ENCODE assay signal across 11 mouse cellular contexts in genomic region chr16:95459325-95459691, GRCm38 (mm10).
A peak's percentile ranks its signal among the peaks of the same experiment; 100 is the strongest.
DNase-seq lines count a peak whose midpoint lies in the region; ATAC-seq and TF ChIP-seq lines count a peak whose summit lies in the region.
"Had no signal": no experiment of that assay in that cellular context is flagged by ENCODE, and none has a peak within 500 bp of the region (broad histone marks: within the 10 kb centered on the region; RNA-seq: fewer than 3 reads in every experiment).

No protein-coding gene starts in this region.

- H3K4me3 ChIP-seq in heart, adult 2 months, result peak overlapping the region; percentile 63
- peak overlapping the region; percentile 29 for H3K4me3 ChIP-seq in kidney, embryonic 15.5 days (replicated peaks)
- peak overlapping the region; percentile 44 for H3K4me3 ChIP-seq in lung, postnatal 0 days (ENCODE audit: low read depth, low read length)
- no peak overlapping the region for H3K4me3 ChIP-seq in midbrain, embryonic 15.5 days
- H3K4me3 ChIP-seq: embryonic facial prominence, embryonic 12.5 days had no signal

- 45% methylated on average over 5 of the region's 5 CpGs for WGBS in heart, adult 2 months
- WGBS in kidney, embryonic 15.5 days, result 45% methylated on average over 5 of the region's 5 CpGs
- 48% methylated on average over 5 of the region's 5 CpGs for WGBS in lung, postnatal 0 days
- 85% methylated on average over 5 of the region's 5 CpGs for WGBS in midbrain, embryonic 15.5 days

- DNase-seq in heart, adult 2 months, result peak in 1 of 2 experiments; percentile 60
- DNase-seq in heart, postnatal 10 days, result no peak
- peak; percentile 76 for DNase-seq in heart, adult 8-10 months (ENCODE audit: low spot score)
- DNase-seq in lung, postnatal 0 days (ENCODE audit: low spot score), result peak; percentile 74
- no peak for DNase-seq in right cerebral cortex, postnatal 10 days (ENCODE audit: low spot score in 2 of 2)
- DNase-seq in thymus, postnatal 36 days, result no peak

- no peaks in the 10 kb centered on the region for H3K27me3 ChIP-seq in heart, adult 2 months (ENCODE audit: control insufficient read depth, insufficient read depth, low read length)
- no peaks in the 10 kb centered on the region for H3K27me3 ChIP-seq in kidney, embryonic 15.5 days
- no peaks in the 10 kb centered on the region for H3K27me3 ChIP-seq in lung, postnatal 0 days (replicated peaks; ENCODE audit: insufficient read depth, low read length)
- no peaks in the 10 kb centered on the region for H3K27me3 ChIP-seq in midbrain, embryonic 15.5 days (replicated peaks)
- H3K27me3 ChIP-seq: embryonic facial prominence, embryonic 12.5 days; limb, embryonic 12.5 days had no signal

- H3K4me1 ChIP-seq in heart, adult 2 months (ENCODE audit: control insufficient read depth, insufficient read depth, low read length), result peaks cover 10% of the 10 kb centered on the region
- H3K4me1 ChIP-seq in kidney, embryonic 15.5 days, result 0 out of 2 replicates have a peak, but pooled peaks cover 6% of the 10 kb centered on the region
- H3K4me1 ChIP-seq in lung, postnatal 0 days (ENCODE audit: insufficient read depth, low read depth, low read length), result no peaks in the 10 kb centered on the region
- no peaks in the 10 kb centered on the region for H3K4me1 ChIP-seq in midbrain, embryonic 15.5 days

- TF ChIP-seq POLR2A in heart, adult 2 months (IDR thresholded peaks at IDR 0.05; ENCODE audit: insufficient read depth, low read depth, low read length), result peak; percentile 47

- peak overlapping the region; percentile 5; the same call in 1 of the 2 replicates for H3K9ac ChIP-seq in heart, adult 2 months (ENCODE audit: low read depth, low read length)
- H3K9ac ChIP-seq in kidney, embryonic 15.5 days, result no peak overlapping the region
- H3K9ac ChIP-seq in lung, postnatal 0 days (replicated peaks; ENCODE audit: low read depth), result no peak overlapping the region; the same call in 1 of the 2 replicates
- H3K9ac ChIP-seq in midbrain, embryonic 15.5 days, result no peak overlapping the region
- H3K9ac ChIP-seq: embryonic facial prominence, embryonic 12.5 days; limb, embryonic 12.5 days had no signal

- peak; percentile 54; the same call in 1 of the 2 replicates for ATAC-seq in kidney, embryonic 15.5 days (replicated peaks; ENCODE audit: low FRiP score)
- ATAC-seq in lung, postnatal 0 days, result peak; percentile 75
- no peak for ATAC-seq in midbrain, embryonic 15.5 days (replicated peaks)
- ATAC-seq: inflammation-experienced regulatory T-cells, adult 6 months had no signal

- no peak for TF ChIP-seq CTCF in heart, adult 2 months (IDR thresholded peaks at IDR 0.05)
- TF ChIP-seq CTCF in lung, postnatal 0 days (IDR thresholded peaks at IDR 0.05), result no peak

- TF ChIP-seq EP300 in heart, adult 2 months (IDR thresholded peaks at IDR 0.05; ENCODE audit: insufficient read depth, low read depth, low read length), result peak; percentile 70
- peak; percentile 94 for TF ChIP-seq EP300 in lung, postnatal 0 days (IDR thresholded peaks at IDR 0.05)

- H3K4me2 ChIP-seq in kidney, embryonic 15.5 days, result no peak overlapping the region
- no peak overlapping the region for H3K4me2 ChIP-seq in lung, postnatal 0 days (replicated peaks; ENCODE audit: low read depth, low read length)
- H3K4me2 ChIP-seq in midbrain, embryonic 15.5 days, result no peak overlapping the region
- H3K4me2 ChIP-seq: embryonic facial prominence, embryonic 12.5 days; limb, embryonic 12.5 days had no signal

- H3K36me3 ChIP-seq in heart, adult 2 months (ENCODE audit: control insufficient read depth, insufficient read depth, low read length), result no peaks in the 10 kb centered on the region
- H3K36me3 ChIP-seq in kidney, embryonic 15.5 days, result no peaks in the 10 kb centered on the region
- H3K36me3 ChIP-seq in lung, postnatal 0 days (ENCODE audit: insufficient read depth, low read length), result no peaks in the 10 kb centered on the region
- no peaks in the 10 kb centered on the region for H3K36me3 ChIP-seq in midbrain, embryonic 15.5 days (replicated peaks)
- H3K36me3 ChIP-seq: embryonic facial prominence, embryonic 12.5 days; limb, embryonic 12.5 days had no signal

- H3K79me2 ChIP-seq in heart, adult 2 months (replicated peaks; ENCODE audit: control insufficient read depth, insufficient read depth, low read length), result peaks cover 3% of the 10 kb centered on the region; the same call in 1 of the 2 replicates

- H3K27ac ChIP-seq in heart, adult 2 months, result peak overlapping the region; percentile 98
- H3K27ac ChIP-seq in kidney, embryonic 15.5 days, result peak overlapping the region; percentile 57
- peak overlapping the region; percentile 88 for H3K27ac ChIP-seq in lung, postnatal 0 days (ENCODE audit: low read length)
- no peak overlapping the region for H3K27ac ChIP-seq in midbrain, embryonic 15.5 days
- H3K27ac ChIP-seq: embryonic facial prominence, embryonic 12.5 days; limb, embryonic 12.5 days had no signal

- intact Hi-C loops in heart, adult 2 months (cut with DNase I), result loop anchor here (1.0 to 2.0 kb wide), 2 partner anchors 20 to 57 kb away; no protein-coding TSS in a partner anchor
- intact Hi-C loops in heart, postnatal 10 days (cut with DNase I), result loop anchor here (2.0 to 5.0 kb wide), 2 partner anchors 107 to 243 kb away; partner anchors contain the start of gene Ets2

- H3K9me3 ChIP-seq in kidney, embryonic 15.5 days (replicated peaks), result no peaks in the 10 kb centered on the region
- H3K9me3 ChIP-seq in lung, postnatal 0 days (ENCODE audit: low read length), result no peaks in the 10 kb centered on the region
- H3K9me3 ChIP-seq in midbrain, embryonic 15.5 days, result no peaks in the 10 kb centered on the region
- H3K9me3 ChIP-seq: embryonic facial prominence, embryonic 12.5 days; limb, embryonic 12.5 days had no signal

Comparison
In these comparisons a context has a peak if more than half of its experiments do, and no peak if none do; other contexts are left out.
1. DNase-seq: peak in heart, adult 8-10 months (single experiment) and lung, postnatal 0 days (single experiment); none in heart, postnatal 10 days (0 of 2), right cerebral cortex, postnatal 10 days (0 of 2) and thymus, postnatal 36 days (0 of 2).